Mouse (Mus musculus): ENCODE results near the gene Casc3.
"Not testable (repeated sequence)": the region's sequence is repeated elsewhere in the genome, so short reads cannot be mapped to it uniquely, and the experiment has no call there.

Gene Casc3

GRCm38 (mm10) chr11:98789824-98790223 is 14.9 kb upstream of the Casc3 start:
- DNase-seq (ENCODE audit: low read depth, low spot score), result peak; percentile 63

- DNase-seq (ENCODE audit: low read depth, low spot score), result no peak
Measured at GRCm38 (mm10) chr11:98790631-98791205, 14.0 kb upstream of the Casc3 start.

GRCm38 (mm10) chr11:98791448-98791847 is 13.3 kb upstream of the Casc3 start:
- no peak for DNase-seq (ENCODE audit: low read depth, low spot score)

- no peak for DNase-seq (ENCODE audit: low read depth, low spot score)
Measured at GRCm38 (mm10) chr11:98792081-98792480, 12.6 kb upstream of the Casc3 start.

- DNase-seq (ENCODE audit: low read depth, low spot score), result no peak
Measured at GRCm38 (mm10) chr11:98794469-98795014, 10.2 kb upstream of the Casc3 start.

GRCm38 (mm10) chr11:98795015-98795713 is 9.5 kb upstream of the Casc3 start, which contains the start of gene Msl1:
Gene Msl1 (plus strand): TSS chr11:98795516.
- DNase-seq (ENCODE audit: low read depth, low spot score), result peak; percentile 93

GRCm38 (mm10) chr11:98795714-98796514 is 8.8 kb upstream of the Casc3 start:
- DNase-seq (ENCODE audit: low read depth, low spot score), result peak; percentile 68

- DNase-seq (ENCODE audit: low read depth, low spot score), result peak; percentile 87
Measured at GRCm38 (mm10) chr11:98796515-98797216, 8.0 kb upstream of the Casc3 start.

- DNase-seq (ENCODE audit: low read depth, low spot score), result peak; percentile 44
Measured at GRCm38 (mm10) chr11:98797306-98797705, 7.4 kb upstream of the Casc3 start.

- no peak for DNase-seq (ENCODE audit: low read depth, low spot score)
Measured at GRCm38 (mm10) chr11:98797909-98798308, 6.8 kb upstream of the Casc3 start.

- DNase-seq (ENCODE audit: low read depth, low spot score), result no peak
Measured at GRCm38 (mm10) chr11:98808417-98808816, 3.7 kb downstream of the Casc3 start.

- peak; percentile 99 for DNase-seq (ENCODE audit: low read depth, low spot score)
Measured at GRCm38 (mm10) chr11:98809457-98810290, 5.0 kb downstream of the Casc3 start.

GRCm38 (mm10) chr11:98810686-98811085 is 6.0 kb downstream of the Casc3 start:
- DNase-seq (ENCODE audit: low read depth, low spot score), result no peak

GRCm38 (mm10) chr11:98816706-98817239 is 12.1 kb downstream of the Casc3 start:
- DNase-seq (ENCODE audit: low read depth, low spot score), result peak; percentile 53

GRCm38 (mm10) chr11:98820968-98821367 is 16.3 kb downstream of the Casc3 start:
- no peak for DNase-seq (ENCODE audit: low read depth, low spot score)

- DNase-seq (ENCODE audit: low read depth, low spot score), result not testable (repeated sequence)
Measured at GRCm38 (mm10) chr11:98826071-98826470, 21.4 kb downstream of the Casc3 start.

GRCm38 (mm10) chr11:98827877-98828276 is 23.2 kb downstream of the Casc3 start:
- DNase-seq (ENCODE audit: low read depth, low spot score), result no peak

- DNase-seq (ENCODE audit: low read depth, low spot score), result peak; percentile 48
Measured at GRCm38 (mm10) chr11:98829091-98829775, 24.5 kb downstream of the Casc3 start.

- DNase-seq (ENCODE audit: low read depth, low spot score), result no peak
Measured at GRCm38 (mm10) chr11:98829875-98830274, 25.2 kb downstream of the Casc3 start.

GRCm38 (mm10) chr11:98835296-98835695 is 30.6 kb downstream of the Casc3 start:
- no peak for DNase-seq (ENCODE audit: low read depth, low spot score)
